Mouse (Mus musculus) NIH3T3 (cell line): ENCODE data around the gene Krt81.
A peak's percentile ranks its signal among the peaks of the same experiment; 100 is the strongest.

Experiments used
- DNase-seq: peaks from one replicate; pipeline ENCODE4 v3.0.0-alpha.2; 2012; ENCODE audit warnings: low read depth

Krt81 gene

GRCm38 (mm10) chr15:101453093-101453736 lies 10.3 kb downstream of the Krt81 start:
- DNase-seq: peak; percentile 72

GRCm38 (mm10) chr15:101447444-101447843 lies 16.1 kb downstream of the Krt81 start, which contains the start of gene Krt88:
Krt88 (plus strand) TSS chr15:101447744.
- no peak for DNase-seq

DNA sequence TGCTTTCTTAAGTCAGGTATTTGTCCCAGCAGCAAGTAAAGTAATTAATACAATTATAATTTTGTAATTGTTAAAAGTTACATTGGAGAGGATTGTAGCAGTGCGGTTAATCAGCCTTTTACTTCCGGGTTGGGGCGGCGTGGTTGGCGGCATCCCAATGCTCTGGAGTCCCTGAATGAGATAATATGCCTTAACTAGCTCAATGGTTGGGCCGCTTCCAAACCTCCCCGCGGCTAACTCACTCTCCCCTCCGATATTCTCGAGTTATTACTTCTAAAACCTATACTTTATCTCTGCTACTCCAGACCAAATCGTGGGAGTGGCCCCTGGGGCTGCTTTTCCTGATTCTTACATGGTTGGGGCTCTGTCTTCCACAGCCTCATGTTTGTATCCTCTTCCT lies 17.0 kb downstream of the Krt81 start:
- no peak for DNase-seq

DNA sequence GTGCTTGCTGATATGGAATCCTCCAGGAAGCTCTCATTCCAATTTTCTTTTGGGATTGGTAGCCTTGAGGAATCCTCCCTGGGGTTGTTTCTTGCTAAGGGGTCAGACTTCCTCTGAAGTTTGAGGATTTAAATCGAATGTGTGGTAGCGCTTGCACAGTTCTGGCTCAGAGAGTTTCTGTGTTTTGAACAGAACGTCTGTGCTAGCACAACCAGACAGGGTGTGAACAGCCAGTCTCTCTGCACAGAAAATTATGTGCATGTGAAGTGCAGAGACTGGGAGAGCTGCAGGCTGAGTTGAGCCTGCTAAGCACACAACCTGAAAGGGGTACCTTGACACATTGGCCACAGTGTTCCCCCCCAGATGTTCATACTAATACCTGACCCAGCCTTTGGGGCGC lies 22.7 kb downstream of the Krt81 start:
- no peak for DNase-seq

- DNase-seq: no peak
Measured at GRCm38 (mm10) chr15:101438555-101438954, 25.0 kb downstream of the Krt81 start, which contains the start of gene Krt87. Krt87 (minus strand) TSS chr15:101438804.

- DNase-seq: no peak
Measured at GRCm38 (mm10) chr15:101436611-101437010, 26.9 kb downstream of the Krt81 start.

GRCm38 (mm10) chr15:101424914-101425313 lies 38.6 kb downstream of the Krt81 start:
- peak; percentile 68 for DNase-seq

DNA sequence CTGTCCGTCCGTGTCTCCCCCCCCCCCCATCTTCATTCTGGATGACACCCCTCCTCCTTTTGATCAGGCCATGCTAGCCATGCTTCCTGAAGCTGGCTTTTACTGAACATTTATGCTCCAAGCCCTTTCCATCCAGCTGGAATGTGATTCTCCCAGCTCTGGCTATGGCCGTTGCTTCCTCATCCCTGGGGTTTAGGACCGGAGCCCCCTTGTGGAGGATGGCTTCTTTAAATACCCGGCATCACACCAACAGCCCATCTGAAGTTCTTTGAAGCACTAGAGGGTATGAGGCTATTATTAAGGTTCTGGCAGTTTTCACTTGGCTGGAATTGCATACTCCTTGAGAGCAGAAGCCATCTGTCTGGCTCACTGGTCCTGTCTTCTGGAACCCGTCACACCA lies 42.6 kb downstream of the Krt81 start:
- DNase-seq: peak; percentile 68

GRCm38 (mm10) chr15:101418950-101419349 lies 44.6 kb downstream of the Krt81 start:
- peak; percentile 54 for DNase-seq

DNA sequence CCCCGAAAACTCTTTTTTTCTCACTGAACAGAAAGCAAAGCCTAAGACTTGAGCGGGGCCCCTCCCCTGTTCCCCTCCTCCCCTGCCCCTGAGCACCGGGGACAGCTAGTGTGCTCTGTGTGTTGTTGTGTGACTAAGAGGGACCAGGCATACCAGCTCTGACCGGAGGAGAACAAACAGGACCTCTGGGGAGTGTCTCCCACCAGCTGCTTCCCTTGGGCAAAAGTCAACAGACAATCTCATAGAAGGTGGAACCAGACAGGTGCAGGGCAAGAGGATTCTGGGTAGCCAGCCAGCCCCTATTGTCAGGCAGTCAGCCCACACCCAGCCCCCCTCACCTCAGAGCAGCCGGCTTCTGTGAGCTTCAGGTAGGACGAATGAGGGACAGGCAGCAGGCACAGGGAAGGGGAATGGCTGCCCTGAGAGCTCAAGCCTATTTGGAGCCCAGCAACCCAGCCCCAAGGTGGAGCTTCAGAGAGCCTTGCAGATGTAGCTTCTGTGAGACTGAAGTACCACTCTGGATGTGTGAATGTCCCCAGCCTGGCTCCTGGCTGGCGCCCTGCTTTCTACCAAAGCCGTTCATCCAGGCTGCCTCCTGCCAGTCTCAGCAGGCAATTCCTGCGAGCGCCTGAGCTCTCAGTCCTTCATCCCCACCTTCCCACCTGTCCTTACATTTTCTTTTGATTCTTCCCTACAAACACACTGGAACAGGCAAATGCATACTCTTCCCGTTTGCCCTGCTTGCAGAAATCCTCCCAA lies 48.6 kb downstream of the Krt81 start:
- no peak for DNase-seq

DNA sequence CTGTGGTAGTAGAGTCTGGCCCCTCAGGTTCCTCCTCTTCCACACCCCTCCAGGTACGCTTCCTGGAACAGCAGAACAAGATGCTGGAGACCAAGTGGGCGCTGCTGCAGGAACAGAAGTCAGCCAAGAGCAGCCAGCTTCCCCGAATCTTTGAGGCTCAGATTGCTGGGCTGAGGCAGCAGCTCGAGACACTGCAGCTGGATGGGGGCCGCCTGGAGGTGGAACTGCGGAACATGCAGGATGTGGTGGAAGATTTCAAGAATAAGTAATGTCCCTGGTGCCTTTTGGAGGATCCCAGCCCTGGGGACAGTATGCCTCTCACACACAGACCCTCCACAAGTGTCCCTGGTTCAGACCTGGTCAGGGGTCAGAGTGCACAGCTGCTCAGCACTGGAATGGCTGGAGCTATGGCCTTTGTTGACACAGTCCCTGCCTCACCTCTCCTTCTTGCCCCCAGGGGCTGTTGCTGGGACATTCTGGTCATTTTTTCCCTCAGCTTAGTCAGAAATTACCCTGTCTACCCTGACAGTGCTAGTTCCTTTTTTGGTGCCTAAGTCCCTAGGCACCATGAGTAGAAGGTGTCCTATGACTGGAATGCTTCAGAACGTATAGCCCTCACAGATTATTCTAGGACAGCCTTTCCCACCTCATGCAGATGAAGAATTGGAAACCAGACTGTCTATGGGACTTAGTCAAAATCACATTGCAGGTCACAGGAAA lies 49.5 kb downstream of the Krt81 start:
- peak; percentile 65 for DNase-seq

DNA sequence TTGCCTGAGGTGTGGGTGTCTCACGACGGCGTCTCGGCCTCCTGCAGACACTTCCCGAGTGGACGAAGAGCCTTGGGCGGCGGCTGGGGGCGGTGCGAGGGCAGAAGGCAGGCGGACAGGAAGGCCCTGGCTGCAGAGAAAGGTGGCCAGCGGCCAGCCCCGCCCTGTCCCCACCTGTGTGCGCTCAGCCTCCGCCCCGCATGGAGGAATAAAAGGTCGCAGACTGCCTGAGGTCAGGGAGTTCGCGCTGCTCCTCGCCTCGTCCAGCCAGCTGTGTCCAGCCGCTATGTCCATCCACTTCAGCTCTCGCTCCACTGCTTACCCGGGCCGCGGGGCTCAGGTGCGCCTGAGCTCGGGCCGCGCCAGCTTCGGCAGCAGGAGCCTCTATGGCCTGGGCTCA lies 51.4 kb downstream of the Krt81 start:
- no peak for DNase-seq

GRCm38 (mm10) chr15:101410775-101411174 lies 52.8 kb downstream of the Krt81 start, which contains the start of gene Krt7:
Krt7 (plus strand) TSS chr15:101411043.
- peak; percentile 41 for DNase-seq
